Mouse (Mus musculus): Measurements from ENCODE around the gene Pbrm1. TPM values are rescaled to one million over a fixed set of nuclear protein-coding genes. Genes with fewer than 3 reads are reported as not detected.
A peak's percentile ranks its signal among the peaks of the same experiment; 100 is the strongest.

Gene Pbrm1
- total RNA-seq, 2 experiments from 2014 or later, result 58.7 to 70.8 TPM

- no peak for DNase-seq
Measured at GRCm38 (mm10) chr14:31079313-31080028, 60.5 kb downstream of the Pbrm1 start.

- no peak for DNase-seq
Measured at GRCm38 (mm10) chr14:31081147-31081546, 62.2 kb downstream of the Pbrm1 start.

- no peak for DNase-seq
Measured at GRCm38 (mm10) chr14:31087433-31087832, 68.5 kb downstream of the Pbrm1 start.

GRCm38 (mm10) chr14:31088515-31088914 is 69.6 kb downstream of the Pbrm1 start:
- no peak for DNase-seq

GRCm38 (mm10) chr14:31089918-31090317 is 71.0 kb downstream of the Pbrm1 start:
- DNase-seq, result no peak

- DNase-seq, result no peak
Measured at GRCm38 (mm10) chr14:31105156-31105555, 86.2 kb downstream of the Pbrm1 start.

GRCm38 (mm10) chr14:31110613-31111012 is 91.7 kb downstream of the Pbrm1 start:
- no peak for DNase-seq

GRCm38 (mm10) chr14:31112187-31112586 is 93.2 kb downstream of the Pbrm1 start:
- no peak for DNase-seq

- no peak for DNase-seq
Measured at GRCm38 (mm10) chr14:31114011-31114410, 95.1 kb downstream of the Pbrm1 start.

- no peak for DNase-seq
Measured at GRCm38 (mm10) chr14:31115522-31115921, 96.6 kb downstream of the Pbrm1 start.

- DNase-seq, result no peak
Measured at GRCm38 (mm10) chr14:31125106-31126075, 106.5 kb downstream of the Pbrm1 start.

GRCm38 (mm10) chr14:31126826-31127225 is 107.9 kb downstream of the Pbrm1 start:
- DNase-seq, result no peak

- no peak for DNase-seq
Measured at GRCm38 (mm10) chr14:31128101-31128825, 109.3 kb downstream of the Pbrm1 start.

GRCm38 (mm10) chr14:31128826-31129219 is 109.9 kb downstream of the Pbrm1 start, which contains the start of gene Smim4:
Smim4 (minus strand) TSS chr14:31128956.
- DNase-seq, result peak; percentile 95

- no peak for DNase-seq
Measured at GRCm38 (mm10) chr14:31129326-31130235, 110.6 kb downstream of the Pbrm1 start.

- peak; percentile 89 for DNase-seq
Measured at GRCm38 (mm10) chr14:31130236-31131220, 111.6 kb downstream of the Pbrm1 start, which contains the start of gene Nt5dc2. Nt5dc2 (plus strand) TSS chr14:31131053.

GRCm38 (mm10) chr14:31131272-31131821 is 112.4 kb downstream of the Pbrm1 start:
- no peak for DNase-seq

- no peak for DNase-seq
Measured at GRCm38 (mm10) chr14:31132031-31132430, 113.1 kb downstream of the Pbrm1 start.

GRCm38 (mm10) chr14:31132491-31132975 is 113.6 kb downstream of the Pbrm1 start:
- DNase-seq, result no peak

Measured in gastrocnemius, postnatal 10 days (tissue).